Mouse (Mus musculus): ENCODE data around the gene Snx29. TPM values are rescaled to one million over a fixed set of nuclear protein-coding genes. Genes with fewer than 3 reads are reported as not detected.

Gene Snx29
- polyA plus RNA-seq, 1 experiment from 2014 or later = 12.1 TPM

DNA sequence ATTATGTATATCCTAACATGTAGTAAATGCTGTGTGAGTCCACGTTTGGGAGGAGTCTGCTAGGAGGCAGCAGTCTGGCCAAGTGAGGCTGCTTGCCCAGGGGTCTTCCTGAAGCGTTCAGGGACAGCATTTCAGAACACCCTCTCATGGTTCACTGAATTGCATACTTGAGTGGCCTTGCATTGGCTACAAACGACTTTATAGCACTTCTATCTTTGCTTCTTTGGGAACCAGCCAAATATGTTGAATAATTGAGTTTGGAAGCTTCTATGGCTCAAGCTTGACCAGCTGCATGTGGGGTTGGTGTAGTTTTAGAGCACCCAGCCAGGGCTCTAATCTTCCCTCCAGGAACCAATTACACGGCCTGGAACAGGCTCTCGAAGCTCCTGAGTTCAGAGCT is 307.8 kb downstream of the Snx29 start:
- H3K27ac ChIP-seq (replicated peaks) = no peak overlapping the region
- no peaks in the 10 kb centered on the region for H3K36me3 ChIP-seq (replicated peaks)
- no peak for DNase-seq (ENCODE audit: low spot score)
- H3K27me3 ChIP-seq (replicated peaks; ENCODE audit: low read depth, poor library complexity, severe bottlenecking) = no peaks in the 10 kb centered on the region
- WGBS = 69% methylated on average over 5 of the region's 5 CpGs
- no peak overlapping the region for H3K4me3 ChIP-seq
- no peaks in the 10 kb centered on the region for H3K9me3 ChIP-seq
- H3K4me1 ChIP-seq = no peaks in the 10 kb centered on the region

DNA sequence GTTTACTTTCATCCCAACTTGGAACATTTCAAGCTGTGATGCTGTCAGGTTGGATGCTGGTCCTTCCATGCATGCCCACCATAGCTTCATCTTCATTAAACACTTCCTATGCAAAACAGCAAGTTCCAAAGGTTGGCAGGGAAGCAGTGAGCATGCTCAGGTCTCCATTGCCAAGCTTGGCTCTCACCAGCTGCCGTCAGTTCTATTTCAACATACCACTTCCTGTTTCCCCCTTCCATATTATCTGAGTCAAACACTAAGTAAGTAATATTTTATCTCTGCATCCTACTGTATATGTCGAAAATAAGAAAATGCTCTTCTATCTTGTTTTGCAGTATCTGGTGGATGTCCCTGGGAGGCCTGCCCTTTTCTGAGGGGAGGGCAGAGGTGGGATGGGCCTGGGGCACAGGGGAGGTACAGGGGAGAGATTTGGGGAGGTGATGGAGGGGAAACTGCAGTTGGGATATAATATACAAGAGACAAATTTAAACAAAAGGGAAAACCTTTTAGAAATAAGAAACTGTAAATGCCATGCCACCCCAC is 309.6 kb downstream of the Snx29 start:
- H3K27ac ChIP-seq (replicated peaks) = no peak overlapping the region
- no peaks in the 10 kb centered on the region for H3K36me3 ChIP-seq (replicated peaks)
- H3K27me3 ChIP-seq (replicated peaks; ENCODE audit: low read depth, poor library complexity, severe bottlenecking) = no peaks in the 10 kb centered on the region
- no peaks in the 10 kb centered on the region for H3K9me3 ChIP-seq
- peaks cover 12% of the 10 kb centered on the region for H3K4me1 ChIP-seq
- H3K4me3 ChIP-seq = no peak overlapping the region
- DNase-seq (ENCODE audit: low spot score) = no peak
- 80% methylated on average over 2 of the region's 2 CpGs for WGBS

DNA sequence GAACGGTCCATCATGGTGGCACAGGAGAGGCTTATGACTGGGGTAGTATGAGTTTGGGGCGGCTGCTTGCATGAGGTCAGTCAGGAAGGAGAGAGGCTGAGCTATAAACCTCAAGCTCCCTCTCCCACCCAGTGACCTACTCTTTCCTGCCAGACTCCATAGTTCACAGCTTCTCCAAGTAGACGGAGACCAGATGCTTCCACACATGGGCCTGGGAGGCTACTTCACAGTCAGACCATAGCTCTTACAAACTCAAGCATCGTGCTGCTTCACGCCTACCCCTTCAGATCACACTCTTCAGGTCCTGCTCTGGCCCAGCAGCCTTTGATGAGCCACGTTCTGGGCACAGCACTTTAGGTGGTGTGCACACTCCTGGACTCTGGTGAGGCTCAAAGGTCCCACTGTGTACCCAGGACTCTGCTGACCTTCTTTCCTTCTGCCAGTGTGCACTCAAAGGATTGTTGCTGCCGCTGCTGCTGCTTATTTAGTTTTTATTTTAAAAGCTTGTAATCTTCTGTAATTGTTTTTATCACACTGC is 313.6 kb downstream of the Snx29 start:
- DNase-seq (ENCODE audit: low spot score) = no peak
- Histone ChIP-seq H3K36me3 (replicated peaks) (no peaks in the 10 kb centered on the region), H3K4me1 (peaks cover 15% of the 10 kb centered on the region), H3K27me3 (replicated peaks; ENCODE audit: low read depth, poor library complexity, severe bottlenecking) (no peaks in the 10 kb centered on the region), H3K27ac (replicated peaks) (peak overlapping the region; percentile 52; the same call in 1 of the 2 replicates), H3K4me3 (no peak overlapping the region), H3K9me3 (no peaks in the 10 kb centered on the region)
- 76% methylated on average over 7 of the region's 7 CpGs for WGBS

DNA sequence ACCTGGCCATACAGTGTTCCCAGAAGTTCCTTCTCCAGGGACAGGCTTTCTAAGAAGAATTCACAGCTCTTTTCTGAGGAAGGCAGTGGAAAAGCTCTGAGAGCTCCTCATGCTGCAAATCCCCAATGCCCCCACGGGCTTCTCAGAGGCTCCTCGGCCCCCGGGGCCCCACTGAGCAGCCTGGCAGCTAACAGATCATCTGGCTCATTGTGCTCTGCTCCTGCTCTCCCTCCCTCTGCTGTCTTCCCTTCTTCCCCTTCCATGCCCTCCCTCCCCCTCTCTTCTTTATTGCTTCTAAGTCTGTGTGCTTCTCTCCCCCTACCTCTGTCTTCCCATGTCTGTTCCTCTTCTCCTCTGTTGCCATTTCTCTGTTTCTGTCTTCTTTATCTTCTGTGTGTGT is 314.2 kb downstream of the Snx29 start:
- H3K36me3 ChIP-seq (replicated peaks) = no peaks in the 10 kb centered on the region
- DNase-seq (ENCODE audit: low spot score) = no peak
- WGBS = 3% methylated on average over 3 of the region's 3 CpGs
- no peaks in the 10 kb centered on the region for H3K9me3 ChIP-seq
- peak overlapping the region; percentile 52 for H3K27ac ChIP-seq (replicated peaks)
- H3K27me3 ChIP-seq (replicated peaks; ENCODE audit: low read depth, poor library complexity, severe bottlenecking) = no peaks in the 10 kb centered on the region
- H3K4me3 ChIP-seq = no peak overlapping the region
- H3K4me1 ChIP-seq = peaks cover 15% of the 10 kb centered on the region

DNA sequence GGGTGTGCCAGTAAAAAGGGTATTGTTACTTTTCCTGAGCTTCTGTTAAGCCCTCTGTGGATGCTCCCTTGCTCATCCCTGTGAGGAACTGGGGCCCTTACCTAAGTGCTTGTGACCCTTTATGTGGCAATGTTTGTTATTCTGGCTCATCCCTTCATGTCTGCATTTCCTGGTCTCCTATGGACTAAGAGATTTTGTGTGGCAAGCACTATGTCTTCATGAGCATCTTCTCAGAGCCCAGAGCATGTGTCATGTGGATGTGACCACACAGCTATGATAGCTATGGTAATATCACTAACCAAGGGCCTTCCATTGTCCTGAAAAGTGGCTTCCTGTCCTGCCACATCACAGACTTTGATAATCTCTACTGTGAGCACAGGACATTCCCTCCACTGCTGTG is 315.1 kb downstream of the Snx29 start:
- Histone ChIP-seq H3K27me3 (replicated peaks; ENCODE audit: low read depth, poor library complexity, severe bottlenecking) (no peaks in the 10 kb centered on the region), H3K4me3 (no peak overlapping the region), H3K9me3 (no peaks in the 10 kb centered on the region), H3K4me1 (peaks cover 15% of the 10 kb centered on the region), H3K36me3 (replicated peaks) (no peaks in the 10 kb centered on the region), H3K27ac (replicated peaks) (no peak overlapping the region)
- DNase-seq (ENCODE audit: low spot score) = no peak

- Histone ChIP-seq H3K4me3 (no peak overlapping the region), H3K36me3 (replicated peaks) (no peaks in the 10 kb centered on the region), H3K27me3 (replicated peaks; ENCODE audit: low read depth, poor library complexity, severe bottlenecking) (no peaks in the 10 kb centered on the region), H3K9me3 (no peaks in the 10 kb centered on the region), H3K4me1 (peaks cover 21% of the 10 kb centered on the region), H3K27ac (replicated peaks) (no peak overlapping the region)
- 90% methylated on average over 1 of the region's 1 CpGs for WGBS
- no peak for DNase-seq (ENCODE audit: low spot score)
Observed at GRCm38 (mm10) chr16:11638739-11639138, 316.0 kb downstream of the Snx29 start.

- 95% methylated on average over 8 of the region's 8 CpGs for WGBS
- H3K27me3 ChIP-seq (replicated peaks; ENCODE audit: low read depth, poor library complexity, severe bottlenecking) = no peaks in the 10 kb centered on the region
Observed at GRCm38 (mm10) chr16:11639936-11640335, 317.2 kb downstream of the Snx29 start.

DNA sequence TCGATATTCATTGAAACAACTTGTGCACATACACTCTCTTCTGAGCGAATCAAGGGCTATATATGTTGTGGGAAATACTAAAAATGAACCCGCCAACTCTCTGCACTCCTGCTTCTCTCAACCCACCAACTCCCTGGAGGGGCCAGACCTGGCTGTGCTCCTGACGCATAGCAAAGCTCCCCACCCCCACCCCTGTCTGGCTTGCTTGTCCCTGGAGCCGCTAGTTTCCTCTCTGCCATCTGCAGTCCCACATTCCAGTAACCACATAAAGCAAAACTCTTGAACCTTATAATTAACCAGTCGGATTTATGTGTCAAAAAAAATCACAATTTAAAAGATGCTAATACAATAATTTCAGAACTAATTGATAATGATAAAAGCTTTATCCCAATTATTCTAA is 320.9 kb downstream of the Snx29 start:
- peak overlapping the region; percentile 51; the same call in 1 of the 2 replicates for H3K27ac ChIP-seq (replicated peaks)
- no peak overlapping the region for H3K4me3 ChIP-seq
- H3K9me3 ChIP-seq = no peaks in the 10 kb centered on the region
- DNase-seq (ENCODE audit: low spot score) = peak; percentile 32
- H3K4me1 ChIP-seq = peaks cover 30% of the 10 kb centered on the region
- H3K27me3 ChIP-seq (replicated peaks; ENCODE audit: low read depth, poor library complexity, severe bottlenecking) = no peaks in the 10 kb centered on the region
- 59% methylated on average over 6 of the region's 6 CpGs for WGBS
- H3K36me3 ChIP-seq (replicated peaks) = no peaks in the 10 kb centered on the region

More at GRCm38 (mm10) chr16:11639936-11640335, 317.2 kb downstream of the Snx29 start:
- Histone ChIP-seq H3K4me3 (no peak overlapping the region), H3K9me3 (no peaks in the 10 kb centered on the region), H3K36me3 (replicated peaks) (no peaks in the 10 kb centered on the region), H3K27ac (replicated peaks) (no peak overlapping the region), H3K4me1 (peaks cover 22% of the 10 kb centered on the region)
- no peak for DNase-seq (ENCODE audit: low spot score)

DNA sequence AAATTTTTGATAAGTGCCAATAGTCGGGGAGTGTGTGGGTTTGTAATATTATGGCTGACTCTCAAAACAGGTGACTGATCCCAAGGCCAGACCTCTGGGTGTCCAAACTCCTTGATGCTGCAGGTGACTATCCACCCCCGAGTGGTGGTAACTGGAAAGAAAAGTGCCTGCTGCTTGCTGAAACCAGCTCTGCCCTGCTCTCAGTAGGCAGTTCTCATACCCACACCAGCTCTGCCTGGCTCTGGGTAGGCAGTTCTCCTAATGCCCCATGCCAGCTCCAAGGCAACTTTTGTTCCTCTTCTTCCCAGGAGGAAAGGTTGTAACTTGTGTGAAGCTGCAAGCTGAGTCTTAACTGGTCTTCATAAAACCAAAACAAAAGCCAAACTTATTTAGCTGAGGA is 321.7 kb downstream of the Snx29 start:
- no peaks in the 10 kb centered on the region for H3K36me3 ChIP-seq (replicated peaks)
- WGBS = 79% methylated on average over 2 of the region's 2 CpGs
- H3K27me3 ChIP-seq (replicated peaks; ENCODE audit: low read depth, poor library complexity, severe bottlenecking) = no peaks in the 10 kb centered on the region
- H3K4me1 ChIP-seq = peaks cover 31% of the 10 kb centered on the region
- no peaks in the 10 kb centered on the region for H3K9me3 ChIP-seq
- no peak for DNase-seq (ENCODE audit: low spot score)
- no peak overlapping the region for H3K27ac ChIP-seq (replicated peaks)
- H3K4me3 ChIP-seq = no peak overlapping the region

DNA sequence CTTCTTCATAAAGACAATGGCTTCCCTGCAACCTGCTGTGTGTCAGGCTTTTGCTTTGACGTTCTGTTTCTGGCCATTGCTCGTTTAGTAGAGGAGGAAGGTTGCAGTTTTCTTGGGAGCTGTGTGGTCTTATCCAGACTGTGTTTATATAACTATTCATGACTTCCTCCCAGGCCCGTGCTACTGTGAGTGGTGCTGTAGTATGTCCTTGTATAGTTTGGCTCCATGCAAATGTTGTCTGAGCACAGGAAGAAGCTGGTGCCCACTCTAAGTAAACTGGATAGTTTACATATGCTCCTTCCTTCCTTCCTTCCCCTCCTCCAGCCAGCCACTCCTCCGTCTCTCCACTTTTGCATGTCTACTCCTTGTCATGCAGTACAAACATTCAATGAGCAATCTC is 323.0 kb downstream of the Snx29 start:
- no peaks in the 10 kb centered on the region for H3K27me3 ChIP-seq (replicated peaks; ENCODE audit: low read depth, poor library complexity, severe bottlenecking)
- peaks cover 31% of the 10 kb centered on the region for H3K4me1 ChIP-seq
- H3K4me3 ChIP-seq = no peak overlapping the region
- no peak for DNase-seq (ENCODE audit: low spot score)
- H3K36me3 ChIP-seq (replicated peaks) = no peaks in the 10 kb centered on the region
- no peak overlapping the region for H3K27ac ChIP-seq (replicated peaks)
- H3K9me3 ChIP-seq = no peaks in the 10 kb centered on the region
- 43% methylated on average over 4 of the region's 4 CpGs for WGBS

- Histone ChIP-seq H3K4me1 (peaks cover 36% of the 10 kb centered on the region), H3K4me3 (no peak overlapping the region), H3K36me3 (replicated peaks) (no peaks in the 10 kb centered on the region), H3K9me3 (no peaks in the 10 kb centered on the region), H3K27ac (replicated peaks) (no peak overlapping the region), H3K27me3 (replicated peaks; ENCODE audit: low read depth, poor library complexity, severe bottlenecking) (no peaks in the 10 kb centered on the region)
- 74% methylated on average over 4 of the region's 4 CpGs for WGBS
- no peak for DNase-seq (ENCODE audit: low spot score)
Observed at GRCm38 (mm10) chr16:11646745-11647289, 324.1 kb downstream of the Snx29 start.

- H3K27ac ChIP-seq (replicated peaks) = no peak overlapping the region
- no peak overlapping the region for H3K4me3 ChIP-seq
- no peaks in the 10 kb centered on the region for H3K36me3 ChIP-seq (replicated peaks)
- DNase-seq (ENCODE audit: low spot score) = peak; percentile 52
- peaks cover 34% of the 10 kb centered on the region for H3K4me1 ChIP-seq
- H3K27me3 ChIP-seq (replicated peaks; ENCODE audit: low read depth, poor library complexity, severe bottlenecking) = no peaks in the 10 kb centered on the region
- no peaks in the 10 kb centered on the region for H3K9me3 ChIP-seq
- WGBS = 79% methylated on average over 1 of the region's 1 CpGs
Observed at GRCm38 (mm10) chr16:11648169-11648688, 325.5 kb downstream of the Snx29 start.

DNA sequence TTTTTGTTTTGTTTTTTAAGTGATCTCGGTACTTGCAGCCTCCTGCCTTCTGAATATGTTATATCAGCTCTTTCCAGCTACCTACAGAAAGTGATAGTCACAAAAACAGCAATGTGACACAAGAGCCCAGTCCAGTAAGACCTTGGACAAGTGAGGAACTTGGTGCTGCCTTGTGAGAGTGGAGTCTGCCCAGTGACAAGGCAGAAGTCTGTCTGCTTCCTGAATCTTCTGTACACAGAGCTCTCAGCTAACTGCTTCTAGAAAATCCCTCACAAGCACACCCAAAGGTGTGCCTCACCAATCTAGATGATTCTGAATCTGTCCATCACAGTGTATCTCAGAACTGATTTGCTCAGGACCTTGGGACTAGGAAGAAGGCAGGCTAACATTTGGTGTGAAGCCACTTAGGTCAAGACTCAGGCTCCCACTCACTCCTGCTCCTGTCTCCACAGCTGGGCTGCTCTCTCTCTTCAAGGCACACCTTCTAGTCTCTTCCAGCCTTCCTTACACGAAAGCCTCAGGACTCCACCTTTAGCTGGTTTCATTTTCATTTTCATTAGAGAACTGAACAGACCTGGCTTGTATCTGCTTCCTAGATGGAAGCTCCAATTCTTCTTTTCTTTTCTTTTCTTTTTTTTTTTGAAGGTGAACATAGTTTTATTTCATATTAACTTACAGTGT is 330.1 kb downstream of the Snx29 start:
- H3K36me3 ChIP-seq (replicated peaks) = no peaks in the 10 kb centered on the region
- 82% methylated on average over 2 of the region's 2 CpGs for WGBS
- no peak for DNase-seq (ENCODE audit: low spot score)
- H3K4me3 ChIP-seq = no peak overlapping the region
- no peaks in the 10 kb centered on the region for H3K9me3 ChIP-seq
- H3K27ac ChIP-seq (replicated peaks) = no peak overlapping the region
- H3K27me3 ChIP-seq (replicated peaks; ENCODE audit: low read depth, poor library complexity, severe bottlenecking) = no peaks in the 10 kb centered on the region
- peaks cover 13% of the 10 kb centered on the region for H3K4me1 ChIP-seq

Measured in embryonic facial prominence, embryonic 10.5 days (tissue).